Mouse (Mus musculus) cerebellum, adult 2 months (tissue): ENCODE results near the gene Pak6.

Experiments used
- CTCF ChIP-seq: fragments of 200-500 bp; IDR thresholded peaks from 2 replicates; pipeline ENCODE4 v1.5.1; 2011; ENCODE audit warnings: low read depth, mild to moderate bottlenecking, control low read depth, low read length, moderate library complexity, borderline replicate concordance; ENCODE audit not compliant: insufficient read depth
- POLR2A ChIP-seq: fragments of 200-500 bp; IDR thresholded peaks from 2 replicates; pipeline ENCODE4 v1.6.1; 2011; ENCODE audit warnings: low read length, control low read depth, borderline replicate concordance; ENCODE audit not compliant: insufficient read depth

DNA sequence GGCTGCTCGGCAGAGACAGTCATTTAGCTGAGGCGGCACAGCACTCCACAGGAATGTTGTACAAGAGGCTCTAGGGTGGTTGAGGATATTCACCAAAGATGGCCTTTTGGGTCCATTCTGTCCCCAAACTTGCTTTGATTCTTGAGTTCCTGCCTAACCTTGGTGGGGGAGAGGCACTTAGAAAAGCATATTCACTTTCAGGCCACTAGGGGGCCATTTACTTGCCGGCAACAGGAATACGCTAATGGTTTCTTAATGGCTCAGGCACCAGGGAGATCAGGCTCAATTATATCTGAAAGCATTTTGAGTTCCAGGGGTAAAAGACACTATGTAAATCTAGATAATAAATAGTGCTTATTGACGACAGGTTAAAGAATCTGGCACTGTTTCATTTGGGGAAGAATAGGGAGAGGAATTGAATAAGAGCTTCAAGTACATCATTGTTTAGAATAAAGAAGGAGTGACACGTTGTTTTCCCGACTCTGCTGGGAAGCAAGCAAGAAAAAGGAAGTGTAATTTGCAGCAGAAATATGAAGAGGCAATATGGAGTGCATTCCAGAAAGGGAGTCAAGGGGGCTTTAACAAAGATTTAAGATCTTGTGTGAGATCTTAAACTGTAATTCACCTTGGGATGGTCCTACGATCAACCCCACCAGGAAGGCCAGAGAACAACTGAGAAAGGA is 80.3 kb downstream of the Pak6 start:
- TF ChIP-seq CTCF: peak; percentile 64; the same call in 1 of the 2 replicates
- no peak for TF ChIP-seq POLR2A
